Mouse (Mus musculus): ENCODE results near the gene Pak1ip1. TPM values are rescaled to one million over a fixed set of nuclear protein-coding genes. Genes with fewer than 3 reads are reported as not detected.

The Pak1ip1 gene
- 63.9 TPM for polyA plus RNA-seq (2012; fragmentation: generic; extraction: Trizol)
- long read RNA-seq, experiment 1, transcript Pak1ip1-201 (10 exons, 1,722 nt) = major isoform, 71 of 80 reads
- long read RNA-seq, experiment 1, partial matches to known transcripts = 7 of 80 reads
- long read RNA-seq, experiment 1, other reads (novel, unspliced or antisense) = 2 of 80 reads
- long read RNA-seq, experiment 2, transcript Pak1ip1-201 (10 exons, 1,722 nt) = major isoform, 274 of 282 reads
- long read RNA-seq, experiment 2, partial matches to known transcripts = 1 of 282 reads
- long read RNA-seq, experiment 2, other reads (novel, unspliced or antisense) = 7 of 282 reads

- TF ChIP-seq CTCF (IDR thresholded peaks at IDR 0.05; ENCODE audit: control insufficient read depth, insufficient read depth, insufficient read length) (no peak), MYOG (IDR thresholded peaks at IDR 0.05; ENCODE audit: control insufficient read depth, extremely low read depth, insufficient read length) (no peak), USF1 (IDR thresholded peaks at IDR 0.05; ENCODE audit: low read depth) (peak; percentile 87), MYOD1 (IDR thresholded peaks at IDR 0.05; ENCODE audit: control insufficient read depth, insufficient read length, low read depth) (no peak), MAX (IDR thresholded peaks at IDR 0.05) (peak; percentile 96), CEBPB (IDR thresholded peaks at IDR 0.05; ENCODE audit: low read depth) (no peak)
- peaks cover 51% of the 10 kb centered on the region for H3K79me2 ChIP-seq (ENCODE audit: control insufficient read depth, insufficient read depth)
- peak within 1 kb of the TSS; percentile 74 for H3ac ChIP-seq (ENCODE audit: control insufficient read depth, insufficient read length, low read depth)
- peaks cover 26% of the 10 kb centered on the region for H3K36me3 ChIP-seq (ENCODE audit: control insufficient read depth, insufficient read depth)
- peaks cover 42% of the 10 kb centered on the region for H3K79me3 ChIP-seq (ENCODE audit: low read depth)
- H3K27me3 ChIP-seq (ENCODE audit: control insufficient read depth, insufficient read depth, insufficient read length) = no peaks in the 10 kb centered on the region
- peak within 1 kb of the TSS; percentile 95 for H3K4me3 ChIP-seq (ENCODE audit: insufficient read depth, poor library complexity, severe bottlenecking)
Measured at GRCm38 (mm10) chr13:41000926-41001639, at the start of gene Pak1ip1. Gene Pak1ip1 (plus strand): TSS chr13:41001023.

DNA sequence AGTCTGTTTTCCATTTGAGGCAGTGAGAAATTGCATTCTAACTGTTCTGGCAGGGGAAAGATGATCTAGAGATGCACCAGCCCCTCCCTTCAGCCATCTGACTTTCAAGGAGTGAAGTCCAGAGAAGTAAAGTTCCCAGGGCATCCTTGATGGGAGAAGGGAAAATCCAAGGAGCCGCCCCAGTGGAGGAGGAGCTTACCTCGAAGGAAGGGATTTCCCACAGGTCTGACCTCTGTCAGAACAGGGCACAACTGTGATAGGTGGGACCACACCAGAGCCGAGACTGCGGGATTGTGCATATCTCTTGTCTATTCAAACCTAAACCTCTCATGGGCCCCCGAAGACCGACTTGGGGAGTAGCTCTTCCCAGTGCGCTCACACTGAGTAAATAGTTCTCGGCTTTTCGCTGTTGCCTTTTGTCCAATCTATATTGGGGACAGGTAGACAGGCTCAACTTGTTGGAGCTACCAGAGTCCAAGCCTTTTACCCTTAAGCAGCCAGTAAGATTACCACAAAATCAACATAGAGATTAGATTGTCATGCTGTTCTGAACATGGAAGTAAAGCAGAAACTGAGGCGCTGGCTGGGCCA lies 49.3 kb upstream of the Pak1ip1 start:
- no peaks in the 10 kb centered on the region for H3K27me3 ChIP-seq (ENCODE audit: control insufficient read depth, insufficient read depth, insufficient read length)
- no peaks in the 10 kb centered on the region for H3K36me3 ChIP-seq (ENCODE audit: control insufficient read depth, insufficient read depth)
- peaks cover 21% of the 10 kb centered on the region for H3K79me2 ChIP-seq (ENCODE audit: control insufficient read depth, insufficient read depth)
- H3ac ChIP-seq (ENCODE audit: control insufficient read depth, insufficient read length, low read depth) = no peak overlapping the region
- no peak for TF ChIP-seq MYOG (IDR thresholded peaks at IDR 0.05; ENCODE audit: control insufficient read depth, extremely low read depth, insufficient read length)
- H3K4me3 ChIP-seq (ENCODE audit: insufficient read depth, poor library complexity, severe bottlenecking) = no peak overlapping the region
- peaks cover 2% of the 10 kb centered on the region for H3K79me3 ChIP-seq (ENCODE audit: low read depth)

DNA sequence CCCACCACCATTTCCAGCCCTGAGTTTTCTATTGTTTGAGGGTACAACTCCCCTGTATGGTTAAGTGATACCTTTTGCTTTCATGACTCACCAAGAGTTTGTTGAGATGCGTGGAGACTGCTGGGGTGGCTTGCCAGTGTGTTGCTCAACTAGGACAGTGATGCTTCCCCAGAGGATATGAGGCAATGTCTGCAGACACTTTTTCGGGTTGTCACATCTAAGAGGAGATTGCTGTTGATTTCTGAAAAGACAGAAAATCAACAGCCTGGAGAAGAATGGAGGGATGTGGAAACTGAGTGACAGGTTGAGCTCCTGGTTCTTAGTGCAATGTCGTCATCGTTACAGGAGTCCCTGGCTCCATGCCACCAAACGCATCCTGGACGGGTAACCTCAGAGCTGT lies 47.6 kb upstream of the Pak1ip1 start:
- H3K4me3 ChIP-seq (ENCODE audit: insufficient read depth, poor library complexity, severe bottlenecking) = no peak overlapping the region
- peak; percentile 4 for TF ChIP-seq CEBPB (IDR thresholded peaks at IDR 0.05; ENCODE audit: low read depth)
- TF ChIP-seq FOSL1 (IDR thresholded peaks at IDR 0.05; ENCODE audit: insufficient read depth, low read length, poor library complexity, severe bottlenecking) = no peak
- peaks cover under 1% of the 10 kb centered on the region for H3K79me3 ChIP-seq (ENCODE audit: low read depth)
- H3K27me3 ChIP-seq (ENCODE audit: control insufficient read depth, insufficient read depth, insufficient read length) = no peaks in the 10 kb centered on the region
- peaks cover 13% of the 10 kb centered on the region for H3K79me2 ChIP-seq (ENCODE audit: control insufficient read depth, insufficient read depth)
- H3ac ChIP-seq (ENCODE audit: control insufficient read depth, insufficient read length, low read depth) = no peak overlapping the region
- peaks cover 4% of the 10 kb centered on the region for H3K36me3 ChIP-seq (ENCODE audit: control insufficient read depth, insufficient read depth)

DNA sequence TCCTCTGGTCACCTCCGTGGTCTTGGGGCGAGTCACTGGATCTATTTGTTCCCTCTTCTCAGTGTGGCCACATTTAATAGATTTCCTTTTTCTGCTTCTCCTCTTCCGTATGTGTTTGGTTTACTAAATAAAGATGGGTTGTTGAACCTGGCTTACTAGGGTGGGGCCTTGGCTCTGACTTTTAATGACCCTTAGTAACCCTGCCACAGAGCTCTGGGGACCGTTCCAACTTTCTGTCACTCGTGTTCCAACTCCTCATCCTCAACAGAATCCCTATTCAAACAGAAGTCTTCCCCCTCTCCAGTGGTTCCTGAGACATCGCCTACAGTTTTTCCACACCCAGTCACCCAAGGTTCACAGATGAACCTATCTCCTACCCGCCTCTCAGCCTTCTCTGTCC lies 45.0 kb upstream of the Pak1ip1 start:
- peaks cover 19% of the 10 kb centered on the region for H3K36me3 ChIP-seq (ENCODE audit: control insufficient read depth, insufficient read depth)
- no peaks in the 10 kb centered on the region for H3K27me3 ChIP-seq (ENCODE audit: control insufficient read depth, insufficient read depth, insufficient read length)
- H3K79me2 ChIP-seq (ENCODE audit: control insufficient read depth, insufficient read depth) = peaks cover 6% of the 10 kb centered on the region
- H3K4me3 ChIP-seq (ENCODE audit: insufficient read depth, poor library complexity, severe bottlenecking) = no peak overlapping the region
- no peaks in the 10 kb centered on the region for H3K79me3 ChIP-seq (ENCODE audit: low read depth)
- no peak overlapping the region for H3ac ChIP-seq (ENCODE audit: control insufficient read depth, insufficient read length, low read depth)
- TF ChIP-seq CEBPB (IDR thresholded peaks at IDR 0.05; ENCODE audit: low read depth) = no peak

GRCm38 (mm10) chr13:40967609-40968008 lies 33.2 kb upstream of the Pak1ip1 start:
- TF ChIP-seq FOSL1 (IDR thresholded peaks at IDR 0.05; ENCODE audit: insufficient read depth, low read length, poor library complexity, severe bottlenecking) (no peak), CEBPB (IDR thresholded peaks at IDR 0.05; ENCODE audit: low read depth) (no peak), USF1 (IDR thresholded peaks at IDR 0.05; ENCODE audit: low read depth) (no peak)
- Histone ChIP-seq H3K4me3 (ENCODE audit: insufficient read depth, poor library complexity, severe bottlenecking) (no peak overlapping the region), H3K36me3 (ENCODE audit: control insufficient read depth, insufficient read depth) (no peaks in the 10 kb centered on the region), H3ac (ENCODE audit: control insufficient read depth, insufficient read length, low read depth) (no peak overlapping the region), H3K79me3 (ENCODE audit: low read depth) (no peaks in the 10 kb centered on the region), H3K79me2 (ENCODE audit: control insufficient read depth, insufficient read depth) (no peaks in the 10 kb centered on the region), H3K27me3 (ENCODE audit: control insufficient read depth, insufficient read depth, insufficient read length) (no peaks in the 10 kb centered on the region)

- no peaks in the 10 kb centered on the region for H3K79me3 ChIP-seq (ENCODE audit: low read depth)
- H3K4me3 ChIP-seq (ENCODE audit: insufficient read depth, poor library complexity, severe bottlenecking) = no peak overlapping the region
- H3K79me2 ChIP-seq (ENCODE audit: control insufficient read depth, insufficient read depth) = no peaks in the 10 kb centered on the region
- no peaks in the 10 kb centered on the region for H3K27me3 ChIP-seq (ENCODE audit: control insufficient read depth, insufficient read depth, insufficient read length)
- no peaks in the 10 kb centered on the region for H3K36me3 ChIP-seq (ENCODE audit: control insufficient read depth, insufficient read depth)
- no peak overlapping the region for H3ac ChIP-seq (ENCODE audit: control insufficient read depth, insufficient read length, low read depth)
- TF ChIP-seq MYOD1 (IDR thresholded peaks at IDR 0.05; ENCODE audit: control insufficient read depth, insufficient read length, low read depth) (no peak), USF1 (IDR thresholded peaks at IDR 0.05; ENCODE audit: low read depth) (no peak), FOSL1 (IDR thresholded peaks at IDR 0.05; ENCODE audit: insufficient read depth, low read length, poor library complexity, severe bottlenecking) (no peak), MAX (IDR thresholded peaks at IDR 0.05) (no peak), CTCF (IDR thresholded peaks at IDR 0.05; ENCODE audit: control insufficient read depth, insufficient read depth, insufficient read length) (no peak), MYOG (IDR thresholded peaks at IDR 0.05; ENCODE audit: control insufficient read depth, extremely low read depth, insufficient read length) (no peak), CEBPB (IDR thresholded peaks at IDR 0.05; ENCODE audit: low read depth) (no peak)
Measured at GRCm38 (mm10) chr13:40968564-40968963, 32.3 kb upstream of the Pak1ip1 start.

All from C2C12 (cell line).